Mouse (Mus musculus) forebrain, embryonic 13.5 days (tissue): Measurements from ENCODE around the gene Mbtps2. TPM values are rescaled to one million over a fixed set of nuclear protein-coding genes. Genes with fewer than 3 reads are reported as not detected.

ENCODE experiments used
- ATAC-seq: fragments of 200-750 bp; cut with Nextera tagmentation; 2 replicates; pipeline ENCODE4 v1.8.0; 2017
- H3K27ac ChIP-seq: fragments of 300-500 bp; sonication (generic); 2 replicates; pipeline ENCODE4 v1.5.1; 2015; ENCODE audit warnings: inconsistent platforms, mild to moderate bottlenecking, moderate library complexity
- H3K27me3 ChIP-seq: fragments of 300-500 bp; sonication (generic); 2 replicates; pipeline ENCODE4 v1.6.1; 2015; ENCODE audit warnings: mild to moderate bottlenecking, inconsistent platforms
- H3K36me3 ChIP-seq: fragments of 300-500 bp; sonication (generic); 2 replicates; pipeline ENCODE4 v1.6.1; 2015; ENCODE audit warnings: mild to moderate bottlenecking, inconsistent platforms; ENCODE audit not compliant: poor library complexity, severe bottlenecking
- H3K4me1 ChIP-seq: fragments of 300-500 bp; sonication (generic); 2 replicates; pipeline ENCODE4 v1.6.1; 2015; ENCODE audit warnings: inconsistent platforms
- H3K4me2 ChIP-seq: fragments of 300-500 bp; sonication (generic); 2 replicates; pipeline ENCODE4 v1.6.1; 2015; ENCODE audit warnings: inconsistent platforms, mild to moderate bottlenecking, moderate library complexity
- H3K4me3 ChIP-seq: fragments of 300-500 bp; sonication (generic); 2 replicates; pipeline ENCODE4 v1.5.1; 2015; ENCODE audit warnings: mild to moderate bottlenecking, inconsistent platforms
- H3K9ac ChIP-seq: fragments of 300-500 bp; sonication (generic); 2 replicates; pipeline ENCODE4 v1.6.1; 2015; ENCODE audit warnings: mild to moderate bottlenecking, inconsistent platforms
- H3K9me3 ChIP-seq: fragments of 300-500 bp; sonication (generic); replicated peaks from 2 replicates; pipeline ENCODE4 v1.6.1; 2016; ENCODE audit warnings: inconsistent platforms
- WGBS: fragments of 180-500 bp; shearing (Covaris S2); methylation state at CpG from one replicate; pipeline ENCODE4 v1.1.7; 2015; 5-methylcytosine and 5-hydroxymethylcytosine counted together
- polyA plus RNA-seq: library from polyadenylated mRNA; unstranded; fragments of >200 nt; fragmentation: Nextera tagmentation; extraction: Ambion mirVana; gene quantifications from 2 replicates; pipeline ENCODE4 v1.2.1, GENCODE M21; 2015

Gene Mbtps2
- polyA plus RNA-seq, 1 experiment from 2014 or later = 26.1 TPM

DNA sequence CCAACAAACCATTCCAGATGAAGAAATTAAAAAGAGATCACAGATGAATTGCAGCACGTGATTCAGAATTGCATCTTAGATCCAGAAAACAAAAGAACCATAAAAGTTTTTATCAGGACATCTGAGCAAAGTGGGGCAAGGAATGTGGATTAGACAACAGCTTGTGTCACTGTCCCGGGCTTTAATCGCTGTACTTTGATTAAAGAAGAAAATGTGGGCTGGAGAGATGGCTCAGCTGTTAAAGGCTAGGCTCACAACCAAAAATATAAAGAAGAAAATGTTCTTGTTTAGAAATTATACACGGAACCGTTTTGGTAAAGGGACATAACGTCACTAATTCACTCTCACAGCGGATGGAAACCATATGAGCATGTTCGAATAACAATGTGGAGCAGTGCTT is 98.5 kb downstream of the Mbtps2 start:
- 80% methylated on average over 8 of the region's 8 CpGs for WGBS
- H3K9ac ChIP-seq = no peak overlapping the region

DNA sequence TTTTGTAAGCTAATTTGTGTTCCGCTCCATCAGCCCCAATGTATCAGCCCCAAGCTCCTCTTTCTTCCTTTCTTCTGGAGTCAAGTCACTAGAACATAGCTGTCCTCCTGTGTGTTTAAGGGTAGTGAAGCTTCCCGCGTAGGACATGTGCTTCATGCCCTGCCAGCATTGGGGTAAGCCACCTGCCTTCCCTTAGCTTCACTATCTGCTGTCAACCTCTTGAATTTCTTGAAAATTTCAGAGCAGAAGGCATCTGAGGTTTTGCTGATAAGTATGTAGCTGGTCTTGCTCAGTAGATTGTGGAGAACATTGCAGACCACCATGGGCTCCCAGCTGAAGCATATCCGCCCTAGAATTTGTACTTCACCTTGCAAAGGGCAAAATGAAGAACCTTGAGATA is 105.4 kb downstream of the Mbtps2 start:
- Histone ChIP-seq H3K9ac (no peak overlapping the region), H3K9me3 (no peaks in the 10 kb centered on the region), H3K4me3 (no peak overlapping the region), H3K4me1 (peaks cover 9% of the 10 kb centered on the region), H3K36me3 (no peaks in the 10 kb centered on the region), H3K4me2 (no peak overlapping the region), H3K27ac (no peak overlapping the region), H3K27me3 (no peaks in the 10 kb centered on the region)
- ATAC-seq = no peak
- 78% methylated on average over 4 of the region's 4 CpGs for WGBS

More for the DNA sequence above, 98.5 kb downstream of the Mbtps2 start:
- H3K4me2 ChIP-seq = no peak overlapping the region
- H3K27me3 ChIP-seq = no peaks in the 10 kb centered on the region
- no peaks in the 10 kb centered on the region for H3K4me1 ChIP-seq
- no peak for ATAC-seq
- no peaks in the 10 kb centered on the region for H3K36me3 ChIP-seq
- no peaks in the 10 kb centered on the region for H3K9me3 ChIP-seq
- no peak overlapping the region for H3K27ac ChIP-seq
- no peak overlapping the region for H3K4me3 ChIP-seq

DNA sequence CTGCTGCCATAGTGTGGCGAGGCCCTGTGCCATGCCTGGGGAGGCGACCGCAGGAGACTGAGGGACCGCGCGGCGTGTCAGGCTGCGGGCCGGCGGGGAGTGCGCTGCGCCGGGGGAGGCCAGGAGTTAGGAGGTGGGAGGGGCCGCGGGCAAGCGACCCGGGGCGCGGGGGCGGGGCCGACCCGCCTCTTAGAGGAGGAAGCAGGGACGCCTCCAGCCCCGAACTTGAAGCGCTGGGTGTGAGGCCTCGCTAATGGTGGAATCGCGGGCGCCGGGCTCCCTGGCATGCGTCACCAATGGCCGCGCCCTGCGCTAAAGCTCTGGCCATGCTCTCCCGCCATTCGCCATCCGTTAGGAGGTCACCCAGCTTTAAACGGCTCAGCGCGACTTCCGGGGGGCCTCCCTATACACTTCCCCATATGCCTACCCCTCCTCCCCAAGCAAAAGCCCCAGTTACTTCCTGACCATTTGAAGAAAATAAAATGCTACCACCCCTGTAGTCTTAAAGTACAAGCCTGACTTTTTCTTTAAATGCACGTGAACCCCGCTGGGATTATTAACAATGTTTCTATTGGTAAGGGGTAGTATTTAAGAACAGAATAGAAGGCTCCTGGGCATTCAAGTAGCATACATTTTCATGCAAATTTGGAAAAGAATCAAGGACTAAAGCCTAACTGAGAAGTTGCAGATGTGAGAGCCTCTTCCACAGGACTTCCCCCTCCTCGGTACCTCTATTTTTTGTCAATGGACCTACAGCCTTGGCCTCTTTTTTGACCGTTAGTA is 106.4 kb downstream of the Mbtps2 start, which contains the start of gene Sms:
TSS of gene Sms (minus strand) at position 344 of the 783 bp plus-strand sequence.
- Histone ChIP-seq H3K4me1 (peaks cover 9% of the 10 kb centered on the region), H3K27ac (peak within 1 kb of the TSS; percentile 92), H3K4me3 (peak within 1 kb of the TSS; percentile 66), H3K27me3 (no peaks in the 10 kb centered on the region), H3K36me3 (no peaks in the 10 kb centered on the region), H3K9ac (peak within 1 kb of the TSS; percentile 88), H3K4me2 (peak within 1 kb of the TSS; percentile 55), H3K9me3 (no peaks in the 10 kb centered on the region)
- WGBS = 12% methylated on average over 42 of the region's 45 CpGs
- ATAC-seq = peak; percentile 85

DNA sequence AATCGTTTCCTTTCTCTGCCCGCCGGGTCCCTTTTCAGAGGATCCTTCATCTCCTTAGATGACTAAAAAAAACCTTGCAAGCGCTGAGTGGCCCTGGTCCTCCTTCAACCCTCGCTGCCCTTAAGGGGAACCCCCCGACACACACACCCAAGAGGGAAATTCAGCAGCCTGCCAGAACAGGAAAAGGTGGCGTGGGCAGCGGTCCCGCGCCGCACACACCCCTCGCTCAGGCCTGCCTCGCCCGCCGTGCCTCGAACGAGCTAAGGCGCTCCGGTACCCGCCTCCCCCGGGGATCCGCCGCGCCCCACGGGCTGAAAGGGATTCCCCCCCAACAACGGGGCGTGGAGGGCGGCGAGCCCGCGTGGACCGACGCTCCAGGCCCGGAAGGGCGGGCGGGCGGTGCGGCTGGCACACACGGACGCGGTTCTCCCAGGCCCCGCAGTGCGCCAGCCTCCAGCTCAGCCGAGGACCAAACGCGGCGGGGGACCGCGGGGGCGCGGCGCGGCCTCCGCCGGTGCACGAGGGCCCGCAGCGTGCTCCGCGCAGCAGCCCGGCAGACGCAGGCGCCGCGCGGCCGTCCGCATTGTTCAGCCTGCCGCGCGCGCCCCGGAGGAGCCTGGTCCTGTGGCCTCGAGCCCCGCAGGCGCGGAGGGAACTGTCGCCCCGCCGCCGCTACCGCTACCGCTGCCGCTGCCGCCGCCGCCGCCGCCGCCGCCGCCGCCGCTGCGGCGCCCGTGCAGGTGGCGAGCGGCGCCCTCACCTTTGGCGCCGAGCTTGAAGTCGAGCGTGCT is 107.2 kb downstream of the Mbtps2 start:
- H3K9me3 ChIP-seq = no peaks in the 10 kb centered on the region
- peak overlapping the region; percentile 55 for H3K4me2 ChIP-seq
- no peaks in the 10 kb centered on the region for H3K36me3 ChIP-seq
- H3K27ac ChIP-seq = peak overlapping the region; percentile 92
- H3K9ac ChIP-seq = peak overlapping the region; percentile 88
- H3K4me3 ChIP-seq = peak overlapping the region; percentile 66
- peak; percentile 84 for ATAC-seq
- WGBS = 20% methylated on average over 47 of the region's 104 CpGs
- peaks cover 9% of the 10 kb centered on the region for H3K4me1 ChIP-seq
- H3K27me3 ChIP-seq = no peaks in the 10 kb centered on the region

DNA sequence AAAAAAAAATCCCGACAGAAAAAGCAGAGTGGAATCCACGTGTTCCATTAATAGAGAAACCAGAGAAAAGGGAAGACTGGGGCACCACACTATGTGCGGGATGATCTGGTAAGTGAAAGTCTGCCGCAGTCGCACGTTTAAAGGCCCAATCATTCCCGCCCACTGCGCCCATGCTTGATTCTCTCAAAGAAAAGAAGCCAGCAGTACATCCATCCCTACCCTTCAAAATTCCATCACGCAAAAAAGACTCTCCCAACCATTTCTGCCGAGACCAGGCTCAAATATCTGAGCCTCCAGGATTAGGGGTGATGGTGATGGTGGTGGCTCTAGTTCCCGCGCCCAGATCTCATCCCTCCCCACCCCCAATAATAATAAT is 107.8 kb downstream of the Mbtps2 start:
- ATAC-seq = peak; percentile 17; the same call in 1 of the 2 replicates

DNA sequence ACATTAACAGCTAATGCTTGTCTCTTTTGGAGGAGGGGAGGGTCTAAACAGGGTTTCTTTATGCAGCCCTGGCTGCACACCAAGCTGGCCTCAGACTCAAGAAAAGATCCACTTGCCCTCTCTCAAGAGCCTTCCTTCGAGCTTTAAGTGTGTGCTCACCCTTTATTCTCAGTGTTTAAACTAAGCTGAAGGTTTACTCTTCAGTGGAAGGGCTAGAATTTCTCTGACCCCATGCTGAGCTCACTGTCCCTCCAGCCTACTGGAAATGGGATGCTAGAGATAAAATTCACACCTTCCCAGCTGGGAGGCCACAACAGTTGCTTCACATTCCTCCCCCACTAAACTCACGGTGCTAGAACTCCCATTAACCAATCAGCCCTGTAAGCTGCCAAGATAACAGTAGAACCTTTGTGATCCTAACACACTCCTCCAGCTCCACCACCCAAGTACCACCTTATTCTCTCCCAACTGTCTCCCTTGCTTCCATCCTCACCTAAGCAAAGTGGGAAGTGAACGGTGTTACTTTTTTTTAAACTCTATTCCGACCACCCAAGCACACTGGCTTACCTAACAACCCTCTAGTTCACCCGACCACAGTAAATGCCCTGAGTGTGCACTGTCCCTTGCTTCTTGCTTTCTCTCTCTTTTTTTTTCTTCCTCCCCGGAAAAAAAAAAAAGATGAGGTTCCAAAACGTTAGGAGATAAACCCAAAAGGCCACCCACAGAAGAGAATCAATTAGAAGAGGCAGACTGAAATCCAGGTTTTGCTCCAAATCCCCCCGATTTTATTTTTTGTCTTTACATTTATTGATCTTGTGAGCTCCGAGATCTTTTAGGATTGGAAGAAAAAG is 108.4 kb downstream of the Mbtps2 start:
- peaks cover 9% of the 10 kb centered on the region for H3K4me1 ChIP-seq
- ATAC-seq = no peak
- peak overlapping the region; percentile 55 for H3K4me2 ChIP-seq
- peak overlapping the region; percentile 88 for H3K9ac ChIP-seq
- H3K27me3 ChIP-seq = no peaks in the 10 kb centered on the region
- WGBS = 24% methylated on average over 9 of the region's 9 CpGs
- H3K27ac ChIP-seq = peak overlapping the region; percentile 92
- H3K36me3 ChIP-seq = no peaks in the 10 kb centered on the region
- H3K4me3 ChIP-seq = peak overlapping the region; percentile 66
- no peaks in the 10 kb centered on the region for H3K9me3 ChIP-seq

More for the DNA sequence above, 107.8 kb downstream of the Mbtps2 start:
- Histone ChIP-seq H3K36me3 (no peaks in the 10 kb centered on the region), H3K27me3 (no peaks in the 10 kb centered on the region), H3K4me3 (peak overlapping the region; percentile 66), H3K4me1 (peaks cover 9% of the 10 kb centered on the region), H3K9ac (peak overlapping the region; percentile 88), H3K4me2 (peak overlapping the region; percentile 55), H3K9me3 (no peaks in the 10 kb centered on the region), H3K27ac (peak overlapping the region; percentile 92)
- WGBS = 21% methylated on average over 12 of the region's 12 CpGs

DNA sequence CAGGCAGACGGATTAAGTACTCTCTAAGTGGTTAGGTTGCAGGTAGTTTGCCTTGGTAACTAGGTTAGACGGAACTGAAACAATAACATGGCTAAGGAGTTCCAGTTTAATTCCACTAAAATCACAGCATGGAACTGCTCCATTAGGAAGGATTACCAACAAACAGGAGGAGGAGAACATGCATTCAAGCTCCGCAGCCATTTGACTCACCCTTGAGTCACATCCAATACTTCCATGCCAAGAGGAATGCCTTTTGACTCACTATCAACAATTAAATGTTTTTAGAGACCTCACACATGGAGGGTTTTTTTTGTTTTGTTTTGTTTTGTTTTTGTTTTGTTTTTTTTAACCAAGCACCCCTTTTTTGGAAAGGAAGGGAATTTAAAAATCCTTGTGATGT is 109.7 kb downstream of the Mbtps2 start:
- WGBS = 60% methylated on average over 3 of the region's 3 CpGs
- H3K36me3 ChIP-seq = no peaks in the 10 kb centered on the region
- ATAC-seq = no peak
- H3K4me3 ChIP-seq = no peak overlapping the region
- H3K4me1 ChIP-seq = peaks cover 9% of the 10 kb centered on the region
- no peaks in the 10 kb centered on the region for H3K27me3 ChIP-seq
- H3K27ac ChIP-seq = no peak overlapping the region
- no peaks in the 10 kb centered on the region for H3K9me3 ChIP-seq
- no peak overlapping the region for H3K9ac ChIP-seq
- no peak overlapping the region for H3K4me2 ChIP-seq

DNA sequence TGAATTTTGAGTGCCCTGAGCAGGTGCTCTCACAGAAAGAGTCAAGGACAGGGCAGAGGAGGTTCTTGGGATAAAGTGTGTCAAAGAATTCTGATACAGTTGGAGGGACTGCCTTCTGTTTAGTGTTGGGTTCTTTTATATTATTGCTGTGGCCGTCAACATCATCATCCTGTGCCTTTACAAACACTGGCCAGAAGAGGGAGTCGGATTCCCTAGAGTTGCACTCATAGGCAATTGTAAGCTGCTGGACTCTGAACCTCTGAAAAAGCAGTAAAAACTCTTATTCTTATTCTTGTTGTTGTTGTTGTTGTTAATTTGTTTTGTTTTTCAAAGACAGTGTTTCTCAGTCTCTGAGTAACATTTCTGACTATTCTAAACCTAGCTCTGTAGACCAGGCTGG is 111.8 kb downstream of the Mbtps2 start:
- H3K9ac ChIP-seq = no peak overlapping the region
- H3K27me3 ChIP-seq = no peaks in the 10 kb centered on the region
- no peaks in the 10 kb centered on the region for H3K36me3 ChIP-seq
- no peak overlapping the region for H3K4me3 ChIP-seq
- H3K4me2 ChIP-seq = no peak overlapping the region
- H3K27ac ChIP-seq = no peak overlapping the region
- peaks cover 9% of the 10 kb centered on the region for H3K4me1 ChIP-seq
- H3K9me3 ChIP-seq = no peaks in the 10 kb centered on the region
- 45% methylated on average over 2 of the region's 2 CpGs for WGBS
- ATAC-seq = no peak

Other genes with a start within 250 kb of the Mbtps2 start
- gene Phex, start 183.4 kb downstream of the Mbtps2 start, polyA plus RNA-seq = 0.08 and 0.17 TPM in 2 replicates
- 120 and 139 TPM in 2 replicates for gene Sms, start 106.4 kb downstream of the Mbtps2 start, polyA plus RNA-seq
- 4.1 and 6.1 TPM in 2 replicates for gene Yy2, start 29.7 kb downstream of the Mbtps2 start, polyA plus RNA-seq
- 0.60 TPM in 1 of 2 replicates, not detected in the other for gene Smpx, start 100.2 kb upstream of the Mbtps2 start, polyA plus RNA-seq
- gene Klhl34, start 219.7 kb upstream of the Mbtps2 start, polyA plus RNA-seq = 1.6 and 2.3 TPM in 2 replicates